Mouse (Mus musculus): ENCODE data around the gene Primpol. TPM values are rescaled to one million over a fixed set of nuclear protein-coding genes. Genes with fewer than 3 reads are reported as not detected.

Gene Primpol
- polyA plus RNA-seq, 1 experiment, result 0.03 TPM

- Histone ChIP-seq H3K9me3 (no peaks in the 10 kb centered on the region), H3K27me3 (replicated peaks) (no peaks in the 10 kb centered on the region), H3K36me3 (replicated peaks; ENCODE audit: low read length) (peaks cover 59% of the 10 kb centered on the region), H3K4me3 (replicated peaks) (no peak overlapping the region), H3K4me1 (peaks cover 27% of the 10 kb centered on the region)
- TF ChIP-seq FLI1 (IDR thresholded peaks at IDR 0.05; ENCODE audit: low read length), result no peak
- no peak for TF ChIP-seq GATA1 (IDR thresholded peaks at IDR 0.05; ENCODE audit: borderline replicate concordance, low read length)
Observed at GRCm38 (mm10) chr8:46611557-46611956, 5.5 kb downstream of the Primpol start.

GRCm38 (mm10) chr8:46606930-46607329 is 10.1 kb downstream of the Primpol start:
- H3K27me3 ChIP-seq (replicated peaks), result no peaks in the 10 kb centered on the region
- TF ChIP-seq GATA1 (IDR thresholded peaks at IDR 0.05; ENCODE audit: borderline replicate concordance, low read length), result no peak
- no peak for TF ChIP-seq FLI1 (IDR thresholded peaks at IDR 0.05; ENCODE audit: low read length)
- peaks cover 86% of the 10 kb centered on the region for H3K36me3 ChIP-seq (replicated peaks; ENCODE audit: low read length)
- no peaks in the 10 kb centered on the region for H3K9me3 ChIP-seq
- H3K4me1 ChIP-seq, result peaks cover 5% of the 10 kb centered on the region; the same call in 1 of the 2 replicates
- H3K4me3 ChIP-seq (replicated peaks), result no peak overlapping the region

- no peaks in the 10 kb centered on the region for H3K9me3 ChIP-seq
- no peaks in the 10 kb centered on the region for H3K27me3 ChIP-seq (replicated peaks)
- H3K4me3 ChIP-seq (replicated peaks), result no peak overlapping the region
- TF ChIP-seq GATA1 (IDR thresholded peaks at IDR 0.05; ENCODE audit: borderline replicate concordance, low read length) (no peak), FLI1 (IDR thresholded peaks at IDR 0.05; ENCODE audit: low read length) (no peak)
- peaks cover 32% of the 10 kb centered on the region for H3K4me1 ChIP-seq
- H3K36me3 ChIP-seq (replicated peaks; ENCODE audit: low read length), result peaks cover 64% of the 10 kb centered on the region
Observed at GRCm38 (mm10) chr8:46603587-46603986, 13.4 kb downstream of the Primpol start.

- Histone ChIP-seq H3K36me3 (replicated peaks; ENCODE audit: low read length) (peaks cover 61% of the 10 kb centered on the region), H3K27me3 (replicated peaks) (no peaks in the 10 kb centered on the region), H3K4me3 (replicated peaks) (peak overlapping the region; percentile 70), H3K4me1 (peaks cover 53% of the 10 kb centered on the region), H3K9me3 (no peaks in the 10 kb centered on the region)
- TF ChIP-seq GATA1 (IDR thresholded peaks at IDR 0.05; ENCODE audit: borderline replicate concordance, low read length) (no peak), FLI1 (IDR thresholded peaks at IDR 0.05; ENCODE audit: low read length) (no peak)
Observed at GRCm38 (mm10) chr8:46600959-46601707, 15.9 kb downstream of the Primpol start.

- H3K36me3 ChIP-seq (replicated peaks; ENCODE audit: low read length), result peaks cover 56% of the 10 kb centered on the region
- no peak overlapping the region for H3K4me3 ChIP-seq (replicated peaks)
- H3K9me3 ChIP-seq, result no peaks in the 10 kb centered on the region
- H3K4me1 ChIP-seq, result peaks cover 67% of the 10 kb centered on the region
- H3K27me3 ChIP-seq (replicated peaks), result no peaks in the 10 kb centered on the region
- TF ChIP-seq FLI1 (IDR thresholded peaks at IDR 0.05; ENCODE audit: low read length) (no peak), GATA1 (IDR thresholded peaks at IDR 0.05; ENCODE audit: borderline replicate concordance, low read length) (no peak)
Observed at GRCm38 (mm10) chr8:46599314-46599904, 17.6 kb downstream of the Primpol start.

DNA sequence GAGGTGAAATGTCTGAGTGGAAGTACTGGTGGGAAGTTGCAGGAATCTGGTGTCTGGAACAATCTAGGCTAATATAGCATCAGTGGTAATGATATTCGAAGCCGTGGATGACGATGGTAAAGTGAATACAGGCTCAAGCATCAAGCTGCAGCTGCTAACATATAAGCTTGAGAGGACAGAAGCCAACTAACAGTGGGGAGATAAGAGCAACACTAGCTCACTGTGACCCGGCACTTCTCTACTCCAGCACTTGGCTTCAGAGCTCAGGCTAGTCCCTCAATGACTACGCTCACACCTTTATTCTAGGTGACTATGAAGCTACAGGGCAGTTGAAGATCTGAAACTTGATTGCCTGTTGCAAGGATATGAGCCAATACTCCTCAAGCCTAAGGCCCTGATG is 18.3 kb downstream of the Primpol start:
- H3K36me3 ChIP-seq (replicated peaks; ENCODE audit: low read length), result peaks cover 56% of the 10 kb centered on the region
- peaks cover 70% of the 10 kb centered on the region for H3K4me1 ChIP-seq
- no peak for TF ChIP-seq FLI1 (IDR thresholded peaks at IDR 0.05; ENCODE audit: low read length)
- TF ChIP-seq GATA1 (IDR thresholded peaks at IDR 0.05; ENCODE audit: borderline replicate concordance, low read length), result no peak
- H3K4me3 ChIP-seq (replicated peaks), result peak overlapping the region; percentile 0
- H3K27me3 ChIP-seq (replicated peaks), result no peaks in the 10 kb centered on the region
- no peaks in the 10 kb centered on the region for H3K9me3 ChIP-seq

DNA sequence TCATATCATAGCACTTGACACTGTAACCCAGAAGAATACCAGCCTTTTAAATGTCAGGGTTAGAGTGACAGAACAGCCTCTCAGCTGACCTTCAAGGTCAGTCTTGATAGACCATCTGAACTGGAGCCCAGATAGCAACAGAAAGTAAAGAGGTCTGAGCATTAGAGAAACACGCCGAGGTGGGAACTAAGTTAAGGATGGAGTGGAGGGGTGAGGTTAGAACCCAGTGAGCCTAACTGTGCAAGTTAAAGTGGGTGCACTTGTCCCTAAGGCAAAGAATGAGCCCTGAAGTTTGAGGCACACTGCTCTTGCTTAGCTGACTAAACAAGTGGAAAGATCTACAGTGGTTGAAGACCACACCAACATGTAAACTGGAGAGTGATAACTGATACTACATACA is 18.9 kb downstream of the Primpol start:
- Histone ChIP-seq H3K27me3 (replicated peaks) (no peaks in the 10 kb centered on the region), H3K36me3 (replicated peaks; ENCODE audit: low read length) (peaks cover 55% of the 10 kb centered on the region), H3K4me3 (replicated peaks) (peak overlapping the region; percentile 31), H3K4me1 (peaks cover 77% of the 10 kb centered on the region), H3K9me3 (no peaks in the 10 kb centered on the region)
- no peak for TF ChIP-seq FLI1 (IDR thresholded peaks at IDR 0.05; ENCODE audit: low read length)
- TF ChIP-seq GATA1 (IDR thresholded peaks at IDR 0.05; ENCODE audit: borderline replicate concordance, low read length), result no peak

DNA sequence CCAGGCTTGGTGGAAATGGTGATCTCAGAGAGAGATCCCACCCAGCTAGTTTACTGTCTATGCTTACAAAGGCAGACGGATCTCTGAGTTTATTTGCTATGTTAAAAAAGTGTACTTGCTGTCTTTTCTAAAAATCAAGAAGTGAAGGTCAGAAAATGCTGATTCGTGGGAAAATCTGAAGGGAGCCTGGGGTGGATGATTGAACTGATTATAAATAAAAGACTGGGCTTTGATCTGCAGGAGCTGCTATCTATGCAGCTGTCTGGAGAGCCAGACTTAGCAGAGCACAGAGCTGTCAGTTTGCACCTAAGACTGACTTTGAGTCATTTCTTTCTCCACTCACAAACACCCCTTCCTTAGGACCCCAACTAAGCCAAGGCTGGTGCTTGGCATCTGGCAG is 19.6 kb downstream of the Primpol start:
- H3K36me3 ChIP-seq (replicated peaks; ENCODE audit: low read length), result peaks cover 54% of the 10 kb centered on the region
- TF ChIP-seq GATA1 (IDR thresholded peaks at IDR 0.05; ENCODE audit: borderline replicate concordance, low read length) (no peak), FLI1 (IDR thresholded peaks at IDR 0.05; ENCODE audit: low read length) (no peak)
- no peak overlapping the region for H3K4me3 ChIP-seq (replicated peaks)
- no peaks in the 10 kb centered on the region for H3K9me3 ChIP-seq
- no peaks in the 10 kb centered on the region for H3K27me3 ChIP-seq (replicated peaks)
- H3K4me1 ChIP-seq, result peaks cover 84% of the 10 kb centered on the region

GRCm38 (mm10) chr8:46596530-46596929 is 20.5 kb downstream of the Primpol start:
- no peak overlapping the region for H3K4me3 ChIP-seq (replicated peaks)
- no peak for TF ChIP-seq FLI1 (IDR thresholded peaks at IDR 0.05; ENCODE audit: low read length)
- no peaks in the 10 kb centered on the region for H3K9me3 ChIP-seq
- H3K36me3 ChIP-seq (replicated peaks; ENCODE audit: low read length), result peaks cover 55% of the 10 kb centered on the region
- no peaks in the 10 kb centered on the region for H3K27me3 ChIP-seq (replicated peaks)
- H3K4me1 ChIP-seq, result peaks cover 85% of the 10 kb centered on the region

GRCm38 (mm10) chr8:46595593-46595992 is 21.4 kb downstream of the Primpol start:
- H3K36me3 ChIP-seq (replicated peaks; ENCODE audit: low read length), result peaks cover 56% of the 10 kb centered on the region
- H3K4me3 ChIP-seq (replicated peaks), result peak overlapping the region; percentile 70
- H3K9me3 ChIP-seq, result no peaks in the 10 kb centered on the region
- H3K27me3 ChIP-seq (replicated peaks), result no peaks in the 10 kb centered on the region
- TF ChIP-seq FLI1 (IDR thresholded peaks at IDR 0.05; ENCODE audit: low read length) (no peak), GATA1 (IDR thresholded peaks at IDR 0.05; ENCODE audit: borderline replicate concordance, low read length) (no peak)
- peaks cover 76% of the 10 kb centered on the region for H3K4me1 ChIP-seq

Data from megakaryocyte, embryonic 14.5 days (primary cell).